Mouse (Mus musculus): Measurements from ENCODE around the gene Atxn2. TPM values are rescaled to one million over a fixed set of nuclear protein-coding genes. Genes with fewer than 3 reads are reported as not detected.

Gene Atxn2
- polyA plus RNA-seq, 1 experiment from 2014 or later = 75.2 TPM

- WGBS = 43% methylated on average over 20 of the region's 20 CpGs
- H3K4me1 ChIP-seq (replicated peaks; ENCODE audit: control insufficient read depth, insufficient read depth, low read length) = peaks cover 21% of the 10 kb centered on the region
- H3K9ac ChIP-seq (ENCODE audit: low read depth, low read length) = peak overlapping the region; percentile 72
- no peaks in the 10 kb centered on the region for H3K9me3 ChIP-seq (ENCODE audit: control insufficient read depth, low read length)
- H3K27ac ChIP-seq (ENCODE audit: low read depth, low read length) = no peak overlapping the region
- no peak for DNase-seq (ENCODE audit: low spot score)
- ATAC-seq (ENCODE audit: low FRiP score) = no peak
- H3K4me2 ChIP-seq (replicated peaks; ENCODE audit: low read depth, low read length) = peak overlapping the region; percentile 66
- peaks cover 7% of the 10 kb centered on the region; the same call in 1 of the 2 replicates for H3K36me3 ChIP-seq (ENCODE audit: control insufficient read depth, insufficient read depth, low read length)
- H3K4me3 ChIP-seq (ENCODE audit: low read depth, low read length) = peak overlapping the region; percentile 66
- H3K27me3 ChIP-seq (ENCODE audit: control insufficient read depth, insufficient read depth, low read length) = peaks cover 6% of the 10 kb centered on the region
Observed at GRCm38 (mm10) chr5:121849478-121850349, 138.6 kb downstream of the Atxn2 start.

- no peak overlapping the region for H3K4me3 ChIP-seq (ENCODE audit: low read depth, low read length)
- WGBS = 93% methylated on average over 9 of the region's 9 CpGs
- H3K27me3 ChIP-seq (ENCODE audit: control insufficient read depth, insufficient read depth, low read length) = no peaks in the 10 kb centered on the region
- H3K36me3 ChIP-seq (ENCODE audit: control insufficient read depth, insufficient read depth, low read length) = peaks cover 7% of the 10 kb centered on the region; the same call in 1 of the 2 replicates
- no peaks in the 10 kb centered on the region for H3K9me3 ChIP-seq (ENCODE audit: control insufficient read depth, low read length)
- no peak overlapping the region for H3K9ac ChIP-seq (ENCODE audit: low read depth, low read length)
- DNase-seq (ENCODE audit: low spot score) (no peak), ATAC-seq (ENCODE audit: low FRiP score) (no peak)
- no peak overlapping the region for H3K4me2 ChIP-seq (replicated peaks; ENCODE audit: low read depth, low read length)
- no peak overlapping the region for H3K27ac ChIP-seq (ENCODE audit: low read depth, low read length)
- H3K4me1 ChIP-seq (replicated peaks; ENCODE audit: control insufficient read depth, insufficient read depth, low read length) = peaks cover 16% of the 10 kb centered on the region
Observed at GRCm38 (mm10) chr5:121853368-121854051, 142.4 kb downstream of the Atxn2 start.

- no peaks in the 10 kb centered on the region for H3K9me3 ChIP-seq (ENCODE audit: control insufficient read depth, low read length)
- no peaks in the 10 kb centered on the region for H3K27me3 ChIP-seq (ENCODE audit: control insufficient read depth, insufficient read depth, low read length)
- DNase-seq (ENCODE audit: low spot score) = no peak
- H3K4me3 ChIP-seq (ENCODE audit: low read depth, low read length) = no peak overlapping the region
- ATAC-seq (ENCODE audit: low FRiP score) = 0 out of 2 replicates have a peak, but pooled peaks have one; percentile 10
- 61% methylated on average over 10 of the region's 10 CpGs for WGBS
- peaks cover 7% of the 10 kb centered on the region; the same call in 1 of the 2 replicates for H3K36me3 ChIP-seq (ENCODE audit: control insufficient read depth, insufficient read depth, low read length)
- H3K27ac ChIP-seq (ENCODE audit: low read depth, low read length) = no peak overlapping the region
- no peak overlapping the region for H3K4me2 ChIP-seq (replicated peaks; ENCODE audit: low read depth, low read length)
- H3K4me1 ChIP-seq (replicated peaks; ENCODE audit: control insufficient read depth, insufficient read depth, low read length) = peaks cover 13% of the 10 kb centered on the region
- no peak overlapping the region for H3K9ac ChIP-seq (ENCODE audit: low read depth, low read length)
Observed at GRCm38 (mm10) chr5:121854768-121855167, 143.6 kb downstream of the Atxn2 start.

DNA sequence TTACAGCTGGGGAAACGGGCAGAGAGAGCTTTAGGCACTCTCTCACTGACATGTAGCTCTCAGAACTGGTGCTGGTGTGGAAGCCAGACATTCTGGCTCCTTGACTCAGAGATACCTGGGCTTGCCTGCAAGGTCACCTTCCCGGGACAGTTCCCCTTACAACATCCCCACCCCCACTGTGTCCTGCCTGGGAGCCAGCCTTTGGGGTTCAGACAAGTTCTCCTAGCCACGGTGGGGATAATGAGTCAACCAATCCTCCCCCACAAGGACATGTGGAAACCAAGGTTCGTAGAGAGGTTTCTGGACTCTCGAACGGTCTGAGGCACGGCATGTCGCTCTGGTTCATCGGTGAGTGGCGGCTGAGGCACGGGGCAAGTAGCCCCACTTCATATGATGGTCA lies 145.6 kb downstream of the Atxn2 start:
- H3K27me3 ChIP-seq (ENCODE audit: control insufficient read depth, insufficient read depth, low read length) = no peaks in the 10 kb centered on the region
- DNase-seq (ENCODE audit: low spot score) (no peak), ATAC-seq (ENCODE audit: low FRiP score) (no peak)
- H3K36me3 ChIP-seq (ENCODE audit: control insufficient read depth, insufficient read depth, low read length) = peaks cover 16% of the 10 kb centered on the region
- H3K4me1 ChIP-seq (replicated peaks; ENCODE audit: control insufficient read depth, insufficient read depth, low read length) = 0 out of 2 replicates have a peak, but pooled peaks cover 2% of the 10 kb centered on the region
- no peaks in the 10 kb centered on the region for H3K9me3 ChIP-seq (ENCODE audit: control insufficient read depth, low read length)
- H3K4me2 ChIP-seq (replicated peaks; ENCODE audit: low read depth, low read length) = no peak overlapping the region
- H3K9ac ChIP-seq (ENCODE audit: low read depth, low read length) = no peak overlapping the region
- 86% methylated on average over 11 of the region's 11 CpGs for WGBS
- H3K4me3 ChIP-seq (ENCODE audit: low read depth, low read length) = no peak overlapping the region
- no peak overlapping the region for H3K27ac ChIP-seq (ENCODE audit: low read depth, low read length)

DNA sequence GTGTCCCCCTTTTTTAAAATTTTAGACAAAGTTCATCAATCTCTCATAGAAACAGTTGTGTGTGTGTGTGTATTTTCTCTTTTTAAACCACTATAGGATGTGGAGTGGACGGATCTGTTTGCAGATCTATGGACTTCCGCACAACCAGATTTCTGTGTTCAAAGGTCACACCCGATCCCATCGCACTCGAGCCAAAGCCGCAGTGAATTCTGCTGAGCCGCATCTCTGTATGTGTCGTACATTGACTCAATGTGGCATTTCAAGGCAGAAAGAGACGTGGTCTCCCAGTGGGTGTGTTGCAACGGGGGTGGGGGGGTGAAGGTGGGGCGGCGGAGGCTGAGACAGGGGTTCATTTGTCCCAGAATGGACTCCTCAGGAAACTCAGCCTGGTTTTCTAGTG lies 147.3 kb downstream of the Atxn2 start:
- H3K4me1 ChIP-seq (replicated peaks; ENCODE audit: control insufficient read depth, insufficient read depth, low read length) = 0 out of 2 replicates have a peak, but pooled peaks cover 2% of the 10 kb centered on the region
- H3K4me3 ChIP-seq (ENCODE audit: low read depth, low read length) = no peak overlapping the region
- no peak for DNase-seq (ENCODE audit: low spot score)
- no peak overlapping the region for H3K4me2 ChIP-seq (replicated peaks; ENCODE audit: low read depth, low read length)
- peaks cover 9% of the 10 kb centered on the region for H3K36me3 ChIP-seq (ENCODE audit: control insufficient read depth, insufficient read depth, low read length)
- H3K27me3 ChIP-seq (ENCODE audit: control insufficient read depth, insufficient read depth, low read length) = no peaks in the 10 kb centered on the region
- H3K9ac ChIP-seq (ENCODE audit: low read depth, low read length) = no peak overlapping the region
- no peaks in the 10 kb centered on the region for H3K9me3 ChIP-seq (ENCODE audit: control insufficient read depth, low read length)
- no peak for ATAC-seq (ENCODE audit: low FRiP score)
- WGBS = 92% methylated on average over 12 of the region's 12 CpGs
- H3K27ac ChIP-seq (ENCODE audit: low read depth, low read length) = no peak overlapping the region

- no peak for ATAC-seq (ENCODE audit: low FRiP score)
- no peaks in the 10 kb centered on the region for H3K4me1 ChIP-seq (replicated peaks; ENCODE audit: control insufficient read depth, insufficient read depth, low read length)
- WGBS = 41% methylated on average over 5 of the region's 5 CpGs
Observed at GRCm38 (mm10) chr5:121861964-121862363, 150.8 kb downstream of the Atxn2 start.

DNA sequence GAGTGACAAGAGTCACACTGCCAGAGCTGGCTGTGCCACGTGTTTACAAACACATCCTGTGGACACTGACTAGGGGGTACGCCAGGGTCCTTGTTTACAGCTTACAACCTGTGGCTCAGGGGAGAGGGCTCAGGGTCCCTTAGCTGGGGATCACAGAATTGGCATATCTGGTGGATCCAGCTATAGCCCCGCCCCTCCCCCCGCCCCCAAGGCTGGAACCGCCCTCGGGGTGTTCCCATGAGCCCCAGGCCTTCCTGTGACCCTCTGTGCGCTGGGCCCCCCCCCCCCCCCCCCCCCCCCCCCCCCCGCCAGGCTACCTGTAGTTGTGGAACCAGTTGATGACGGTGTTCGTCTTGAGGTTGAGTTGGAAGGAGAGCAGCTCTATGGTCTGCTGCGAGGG lies 153.2 kb downstream of the Atxn2 start:
- Histone ChIP-seq H3K4me2 (replicated peaks; ENCODE audit: low read depth, low read length) (no peak overlapping the region), H3K27me3 (ENCODE audit: control insufficient read depth, insufficient read depth, low read length) (no peaks in the 10 kb centered on the region), H3K9me3 (ENCODE audit: control insufficient read depth, low read length) (no peaks in the 10 kb centered on the region), H3K4me1 (replicated peaks; ENCODE audit: control insufficient read depth, insufficient read depth, low read length) (no peaks in the 10 kb centered on the region), H3K9ac (ENCODE audit: low read depth, low read length) (no peak overlapping the region), H3K27ac (ENCODE audit: low read depth, low read length) (no peak overlapping the region), H3K4me3 (ENCODE audit: low read depth, low read length) (no peak overlapping the region), H3K36me3 (ENCODE audit: control insufficient read depth, insufficient read depth, low read length) (peaks cover 9% of the 10 kb centered on the region)
- WGBS = 12% methylated on average over 6 of the region's 11 CpGs
- ATAC-seq (ENCODE audit: low FRiP score) (no peak), DNase-seq (ENCODE audit: low spot score) (no peak)

More at GRCm38 (mm10) chr5:121861964-121862363, 150.8 kb downstream of the Atxn2 start:
- Histone ChIP-seq H3K9me3 (ENCODE audit: control insufficient read depth, low read length) (no peaks in the 10 kb centered on the region), H3K36me3 (ENCODE audit: control insufficient read depth, insufficient read depth, low read length) (peaks cover 9% of the 10 kb centered on the region), H3K4me2 (replicated peaks; ENCODE audit: low read depth, low read length) (no peak overlapping the region), H3K27me3 (ENCODE audit: control insufficient read depth, insufficient read depth, low read length) (no peaks in the 10 kb centered on the region), H3K27ac (ENCODE audit: low read depth, low read length) (no peak overlapping the region), H3K4me3 (ENCODE audit: low read depth, low read length) (no peak overlapping the region), H3K9ac (ENCODE audit: low read depth, low read length) (no peak overlapping the region)
- no peak for DNase-seq (ENCODE audit: low spot score)

Data from hindbrain, embryonic 11.5 days (tissue).